Mouse (Mus musculus) left cerebral cortex, postnatal 25 days (tissue): Measurements from ENCODE around the gene Ces1b. TPM values are rescaled to one million over a fixed set of nuclear protein-coding genes. Genes with fewer than 3 reads are reported as not detected.

ENCODE experiments used
- DNase-seq, 2 experiments: peaks; one replicate each; pipeline ENCODE4 v3.0.0; 2022; ENCODE audit warnings: low spot score in 2 of 2, mixed read lengths in 1 of 2
- intact Hi-C: fragments of 180-260 bp; cut with DNase I; formaldehyde crosslinking; loops from one replicate; pipeline ENCODE4 v1.15.1; 2025
- total RNA-seq, 2 experiments: library from RNA; stranded (reverse); gene quantifications; 2 replicates each; pipeline ENCODE4 v1.2.3; 2021

Gene Ces1b
- not detected for total RNA-seq

GRCm38 (mm10) chr8:93079887-93080286, at the start of gene Ces1b:
Gene Ces1b, minus strand, starts transcription at chr8:93080017.
- DNase-seq: no peak
- intact Hi-C loops: no loop called here

DNA sequence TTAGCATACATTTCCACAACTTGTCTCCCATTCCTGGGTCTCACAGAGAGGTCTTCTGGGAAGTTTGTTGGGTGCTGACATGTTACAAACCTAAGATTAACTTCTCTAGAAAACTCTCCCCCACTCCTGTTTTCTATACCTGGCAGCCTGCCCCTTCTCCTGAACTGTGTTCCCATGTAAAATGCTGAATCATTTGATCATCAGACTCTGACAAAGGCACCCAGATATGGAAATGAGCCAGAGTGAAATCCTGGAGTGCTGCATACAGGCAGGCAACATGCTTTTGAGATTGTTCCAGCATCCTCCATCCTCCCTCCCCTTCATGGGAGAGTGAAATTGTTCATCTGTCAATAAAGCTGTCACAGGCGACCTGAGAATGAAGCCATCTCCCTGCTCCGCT, 46.7 kb upstream of the Ces1b start:
- DNase-seq: peak in 1 of 2 experiments; percentile 10
- intact Hi-C loops: no loop called here

DNA sequence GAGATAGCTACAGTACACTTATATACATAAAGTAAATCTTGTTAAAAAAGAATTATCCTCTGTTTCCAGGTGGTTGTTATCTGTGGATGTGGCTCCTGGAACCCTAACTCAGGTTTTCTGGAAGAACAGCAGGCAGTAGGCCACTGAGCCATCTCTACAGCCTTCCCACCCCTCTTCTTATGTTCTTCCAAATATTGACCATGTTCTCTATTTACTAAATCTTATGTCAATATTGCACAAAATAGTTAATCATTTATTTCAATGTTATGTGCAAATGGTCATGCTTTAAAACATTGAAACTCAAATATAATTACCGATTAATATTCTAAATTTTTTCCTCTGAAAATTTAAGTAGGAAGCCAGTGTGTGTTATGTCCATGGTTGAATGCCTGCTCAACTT, 42.2 kb upstream of the Ces1b start:
- intact Hi-C loops: no loop called here
- DNase-seq: no peak

- intact Hi-C loops: loop anchor here (1.0 to 2.0 kb wide), 2 partner anchors 37 to 84 kb away; no protein-coding TSS in a partner anchor
- DNase-seq: peak; percentile 32 to 68
Observed at GRCm38 (mm10) chr8:93095376-93095775, 15.6 kb upstream of the Ces1b start.

DNA sequence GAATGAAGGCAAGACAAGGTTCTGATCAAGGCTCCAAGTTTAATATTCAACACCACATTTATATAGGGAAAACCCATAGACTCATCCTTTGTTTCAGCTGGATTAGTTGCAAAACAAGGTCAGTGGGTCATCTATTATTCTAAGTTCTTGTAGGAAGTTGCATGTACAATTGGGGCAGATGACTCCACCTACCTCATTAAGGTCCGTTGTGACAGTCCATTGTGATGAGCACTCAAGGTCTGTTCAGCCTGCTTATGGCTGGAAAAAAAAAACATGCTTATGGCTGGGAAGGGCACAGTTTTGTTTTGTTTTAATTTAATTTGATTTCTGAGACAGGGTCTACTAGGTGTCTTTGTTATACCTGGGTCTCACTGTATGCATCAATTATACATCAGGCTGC, 11.5 kb upstream of the Ces1b start:
- no peak for DNase-seq
- intact Hi-C loops: no loop called here

DNA sequence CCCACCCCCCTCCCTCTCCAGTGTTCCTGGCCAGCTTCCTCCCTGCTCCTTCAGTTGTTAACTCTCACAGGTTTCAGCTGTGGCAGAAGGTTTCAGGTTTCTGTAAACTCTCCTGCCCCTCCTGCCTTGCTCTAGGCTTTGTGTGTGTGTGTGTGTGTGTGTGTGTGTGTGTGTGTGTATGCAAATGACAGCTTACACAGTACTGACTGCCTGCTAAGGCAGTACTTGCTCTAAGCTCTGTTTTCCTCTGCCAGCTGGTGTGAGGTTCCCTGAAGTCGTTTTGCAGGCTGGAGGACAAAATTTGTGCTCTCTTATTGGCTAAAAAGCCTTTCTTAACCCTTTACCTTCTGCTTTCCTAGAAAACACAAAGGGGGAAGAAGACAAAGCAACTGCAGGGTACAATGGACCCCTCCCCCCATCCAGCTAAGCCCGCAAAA, 8.9 kb upstream of the Ces1b start:
- intact Hi-C loops: no loop called here
- DNase-seq: no peak

- intact Hi-C loops: no loop called here
- DNase-seq: no peak
Observed at GRCm38 (mm10) chr8:93088193-93088592, 8.4 kb upstream of the Ces1b start.

- intact Hi-C loops: no loop called here
- DNase-seq: no peak
Observed at GRCm38 (mm10) chr8:93075251-93075650, 4.6 kb downstream of the Ces1b start.

DNA sequence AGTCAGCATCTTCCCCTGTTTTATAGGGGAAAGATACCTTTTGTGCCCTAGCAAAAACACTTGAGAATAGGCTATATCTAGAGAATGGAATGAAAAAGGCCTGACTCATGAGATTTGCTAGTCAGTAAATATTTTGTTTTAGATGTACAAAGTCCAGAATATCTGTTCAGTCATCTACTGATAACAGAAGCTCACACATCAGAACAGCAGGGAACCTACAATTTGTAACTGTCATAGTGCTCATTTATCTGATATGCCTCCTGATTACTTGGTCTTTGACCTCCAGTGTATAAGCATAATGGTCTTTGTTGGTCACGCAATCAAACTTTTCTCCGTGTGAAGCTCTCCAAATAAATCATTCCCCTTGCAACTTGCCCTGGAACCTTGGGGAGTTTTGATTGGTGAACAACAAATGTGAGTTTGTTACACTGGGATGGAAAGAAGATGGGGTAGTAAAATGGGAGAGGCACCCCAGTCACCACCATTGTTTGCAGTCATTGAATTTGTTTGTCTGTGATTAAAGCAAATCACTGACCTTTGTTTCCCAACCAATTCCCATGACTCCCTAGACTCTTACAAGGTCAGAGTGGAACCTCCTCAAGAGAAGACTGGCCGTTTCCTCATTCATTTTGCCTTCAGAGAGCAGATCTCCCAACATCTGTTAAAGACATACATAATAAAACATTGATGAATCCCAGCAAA, 16.2 kb downstream of the Ces1b start:
- intact Hi-C loops: loop anchor here (5.0 to 10.0 kb wide), 2 partner anchors 349 to 431 kb away; no protein-coding TSS in a partner anchor
- DNase-seq: no peak

- DNase-seq: peak; percentile 42 to 73
- intact Hi-C loops: loop anchor here (2.0 to 5.0 kb wide), 3 partner anchors 36 to 373 kb away; no protein-coding TSS in a partner anchor
Observed at GRCm38 (mm10) chr8:93059185-93059584, 20.6 kb downstream of the Ces1b start.

- intact Hi-C loops: loop anchor here (5.0 kb wide), 1 partner anchor 377 kb away; no protein-coding TSS in a partner anchor
- DNase-seq: no peak
Observed at GRCm38 (mm10) chr8:93055238-93055637, 24.6 kb downstream of the Ces1b start.

- intact Hi-C loops: loop anchor here (5.0 kb wide), 1 partner anchor 36 kb away; no protein-coding TSS in a partner anchor
Observed at GRCm38 (mm10) chr8:93048510-93049416, 31.1 kb downstream of the Ces1b start.

GRCm38 (mm10) chr8:93048092-93048491, 31.7 kb downstream of the Ces1b start, which contains the start of gene Ces1a:
Gene Ces1a, minus strand, starts transcription at chr8:93048192.
- intact Hi-C loops: loop anchor here (5.0 kb wide), 1 partner anchor 36 kb away; no protein-coding TSS in a partner anchor
- DNase-seq: no peak

More at GRCm38 (mm10) chr8:93048510-93049416, 31.1 kb downstream of the Ces1b start:
- peak; percentile 35 to 73 for DNase-seq

GRCm38 (mm10) chr8:93043083-93043482, 36.7 kb downstream of the Ces1b start:
- DNase-seq: no peak
- intact Hi-C loops: no loop called here

DNA sequence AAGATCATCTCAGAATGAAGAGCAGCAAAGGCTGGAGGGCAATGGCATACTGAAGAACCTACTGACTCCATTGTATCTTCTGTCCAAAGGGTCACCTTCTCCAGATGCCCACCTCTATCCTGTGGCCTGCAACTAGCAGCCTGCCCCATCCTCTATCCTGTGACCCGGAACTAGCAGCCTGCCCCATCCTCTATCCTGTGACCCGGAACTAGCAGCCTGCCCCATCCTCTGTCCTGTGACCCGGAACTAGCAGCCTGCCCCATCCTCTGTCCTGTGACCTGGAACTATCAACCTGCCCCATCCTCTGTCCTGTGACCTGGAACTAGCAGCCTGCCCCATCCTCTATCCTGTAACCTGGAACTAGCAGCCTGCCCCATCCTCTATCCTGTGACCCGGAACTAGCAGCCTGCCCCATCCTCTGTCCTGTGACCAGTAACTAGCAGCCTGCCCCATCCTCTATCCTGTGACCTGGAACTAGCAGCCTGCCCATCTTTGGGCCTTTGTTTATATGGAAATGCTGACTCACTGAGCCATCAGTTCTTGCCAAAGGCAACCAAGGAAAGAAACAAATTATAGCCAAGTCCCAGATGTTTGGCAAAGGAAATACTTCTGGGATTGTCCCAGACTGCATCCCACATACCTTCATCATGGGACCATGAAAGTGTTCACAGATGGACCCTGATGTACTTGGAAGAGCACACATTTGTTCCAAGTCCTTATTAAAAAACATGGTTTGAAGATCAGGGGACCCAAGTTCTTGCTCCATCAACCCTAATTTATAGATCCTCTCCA, 38.8 kb downstream of the Ces1b start:
- intact Hi-C loops: no loop called here
- no peak for DNase-seq

DNA sequence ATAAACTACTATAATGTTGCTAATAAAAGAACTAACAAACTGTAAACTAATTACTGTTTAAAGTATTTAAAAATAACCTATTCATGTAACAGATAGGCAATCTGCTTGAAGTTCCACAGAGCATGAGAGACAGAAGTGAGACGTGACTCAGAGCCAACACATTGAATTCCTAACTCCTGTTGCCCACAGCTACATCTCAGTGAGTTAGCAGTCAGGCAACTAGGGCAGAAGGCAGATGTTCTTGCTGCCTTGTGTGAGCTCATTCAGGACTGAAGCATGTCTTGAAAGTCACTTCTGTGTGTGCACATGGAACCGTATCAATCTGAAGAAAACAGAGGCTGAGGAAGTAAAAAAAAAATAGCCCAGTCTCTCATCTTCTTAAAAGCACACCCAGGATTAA, 39.6 kb downstream of the Ces1b start:
- DNase-seq: peak; percentile 37 to 72
- intact Hi-C loops: no loop called here

GRCm38 (mm10) chr8:93038831-93039230, 41.0 kb downstream of the Ces1b start:
- DNase-seq: no peak
- intact Hi-C loops: no loop called here

DNA sequence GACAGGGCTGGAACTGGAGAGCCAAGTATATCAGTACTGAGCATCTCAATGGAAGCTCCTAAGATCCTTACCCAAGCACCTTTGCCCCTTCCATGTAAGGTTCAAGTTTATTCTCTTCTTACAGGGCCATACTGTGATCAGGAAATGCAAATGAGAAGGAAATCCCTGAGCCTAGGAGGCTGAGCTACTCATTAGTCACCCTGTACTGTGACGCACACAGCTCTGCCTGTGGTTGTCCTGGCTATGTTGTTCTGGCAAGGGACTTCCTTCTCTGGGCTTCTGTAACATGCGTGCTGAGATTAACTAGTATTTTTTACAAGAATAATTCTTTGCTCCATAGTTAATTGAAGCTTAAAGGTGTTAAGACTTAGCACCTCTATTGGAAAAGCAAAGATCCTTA, 49.2 kb downstream of the Ces1b start:
- peak in 1 of 2 experiments; percentile 28 for DNase-seq
- intact Hi-C loops: no loop called here

DNA sequence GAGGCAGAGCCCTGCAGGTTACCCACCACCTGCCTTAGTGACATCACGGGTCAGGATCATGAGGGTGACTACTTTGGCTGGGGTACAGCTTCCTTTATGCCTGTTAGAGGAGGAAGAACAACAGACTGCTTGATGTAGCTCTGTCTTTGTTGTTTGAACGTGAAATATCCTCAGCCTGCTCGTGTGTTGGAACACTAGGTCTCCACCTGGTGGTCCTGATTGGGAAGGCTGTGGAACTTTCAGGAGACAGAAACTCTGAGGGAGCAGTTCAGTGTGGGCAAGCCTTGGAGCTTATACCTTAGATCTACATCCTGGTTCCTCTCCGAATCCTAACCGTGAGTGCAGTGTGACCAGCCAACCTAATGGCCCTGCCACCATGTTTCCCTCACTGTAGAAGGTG, 58.1 kb downstream of the Ces1b start:
- intact Hi-C loops: no loop called here

More for the DNA sequence above, 58.1 kb downstream of the Ces1b start:
- no peak for DNase-seq
